Mouse (Mus musculus): ENCODE data around the gene Thsd4.
"Not testable (repeated sequence)": the region's sequence is repeated elsewhere in the genome, so short reads cannot be mapped to it uniquely, and the experiment has no call there.

The Thsd4 gene

DNA sequence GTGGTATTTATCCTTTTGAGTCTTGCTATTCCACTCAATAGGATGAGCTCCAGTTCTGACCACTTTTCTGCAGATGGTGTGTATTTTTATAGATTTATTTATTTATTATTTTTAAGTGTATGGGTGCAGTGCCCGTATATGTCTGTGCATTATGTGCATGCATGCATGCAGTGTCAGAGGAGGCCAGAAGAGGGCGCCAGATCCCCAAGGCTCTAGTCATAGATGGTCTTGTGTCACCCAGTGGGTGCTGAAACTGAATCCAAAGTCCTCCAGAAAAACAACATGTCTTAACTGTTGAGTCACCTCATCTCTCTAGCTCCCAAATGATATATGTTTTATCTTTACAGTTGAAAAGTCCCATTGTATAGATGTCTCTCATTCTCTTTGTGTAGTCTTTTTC is 326.3 kb downstream of the Thsd4 start:
- DNase-seq = peak; percentile 37 to 45

DNA sequence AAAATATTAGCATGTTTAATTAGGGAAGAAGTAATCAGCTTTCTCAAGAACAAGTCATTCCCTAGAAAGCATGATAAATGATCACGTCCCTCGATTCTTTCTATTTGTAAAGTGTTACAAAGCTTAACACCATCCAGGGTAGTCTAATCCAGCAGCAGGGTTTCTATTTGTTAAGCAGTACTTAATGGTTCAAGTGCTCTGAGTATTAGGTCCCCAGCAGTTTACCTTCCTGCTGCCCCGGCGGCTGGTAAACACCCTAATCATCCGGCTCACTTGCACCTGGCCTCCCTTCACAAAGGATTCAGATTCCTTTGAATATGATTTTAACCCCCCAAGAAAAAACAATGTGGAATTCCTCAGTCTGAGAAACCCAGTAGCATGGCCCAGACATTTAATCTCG is 326.9 kb downstream of the Thsd4 start:
- DNase-seq = no peak

DNA sequence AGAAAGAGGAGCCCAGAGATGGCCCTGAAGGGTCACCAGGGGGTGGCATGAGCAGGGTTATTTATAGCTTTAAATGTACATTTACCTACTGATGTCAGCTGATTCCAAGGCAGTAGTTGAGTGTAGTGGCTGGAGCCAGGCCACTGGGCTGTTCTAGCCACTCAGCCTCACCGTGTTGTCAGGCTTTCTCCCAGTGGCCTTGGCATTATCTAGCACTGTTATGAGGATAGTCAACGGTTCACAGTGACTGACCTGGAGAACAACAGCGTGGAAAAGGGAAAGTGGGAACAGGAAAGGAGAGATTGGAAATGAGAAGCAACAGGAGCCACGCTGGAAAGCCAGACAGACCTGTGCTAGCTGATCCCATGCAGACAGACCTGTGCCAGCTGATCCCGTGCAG is 329.5 kb downstream of the Thsd4 start:
- no peak for DNase-seq

DNA sequence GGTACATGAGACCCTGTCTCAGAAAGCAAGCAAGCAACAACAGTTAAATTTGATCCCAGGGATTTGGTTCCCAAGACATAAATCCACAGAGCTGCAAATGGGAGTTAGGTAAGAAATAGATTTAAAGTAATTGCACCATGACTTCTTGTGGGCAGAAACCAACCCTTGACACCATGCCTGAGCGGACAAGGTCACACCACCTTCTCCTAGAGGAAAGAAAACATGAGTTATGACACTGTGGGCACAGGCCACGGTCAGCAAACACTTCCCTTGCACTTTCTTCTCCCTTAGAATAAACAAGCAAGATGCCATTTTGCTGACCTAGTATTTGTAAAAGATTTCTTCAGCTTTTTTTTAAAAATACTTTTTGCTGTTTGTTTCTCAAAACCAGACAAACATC is 334.4 kb downstream of the Thsd4 start:
- no peak for DNase-seq

DNA sequence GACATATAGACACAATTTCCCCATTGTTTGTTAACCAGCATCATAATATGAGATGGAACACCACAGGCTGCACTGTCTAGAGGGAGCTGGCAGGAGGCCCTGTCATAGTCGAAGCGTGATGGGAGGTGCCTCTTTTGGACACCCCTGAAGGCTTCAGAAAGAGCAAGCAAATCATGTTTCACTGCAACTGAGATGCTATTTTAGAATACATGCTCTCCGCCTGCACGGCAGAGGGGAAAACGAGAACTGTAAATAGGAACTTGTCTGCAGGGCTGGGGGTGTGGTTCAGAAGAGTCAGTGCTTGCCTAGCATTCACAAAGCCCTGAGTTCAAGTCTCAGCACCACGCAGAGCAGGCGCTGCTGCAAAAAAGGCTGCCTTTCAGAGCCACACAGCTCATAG is 334.9 kb downstream of the Thsd4 start:
- peak; percentile 3 to 14 for DNase-seq

DNA sequence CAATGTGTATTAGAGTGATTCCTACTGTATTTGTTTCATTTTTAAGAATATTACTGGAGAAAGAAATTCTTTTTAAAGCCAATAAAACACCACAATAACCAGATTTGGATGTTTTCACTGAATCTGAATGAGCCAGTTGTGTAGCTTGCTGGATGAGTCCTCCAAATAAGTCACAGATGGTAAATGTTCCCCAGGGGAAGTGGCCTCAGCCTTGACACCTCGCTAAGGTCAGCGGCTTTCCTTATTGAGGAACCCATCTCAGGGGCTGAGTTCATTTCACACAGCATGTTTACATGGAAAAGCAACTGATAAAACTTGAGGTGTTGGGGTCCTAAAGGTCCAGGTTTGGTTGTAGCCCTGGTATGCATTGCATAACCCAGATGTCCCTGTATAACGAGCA is 337.8 kb downstream of the Thsd4 start:
- DNase-seq = no peak

DNA sequence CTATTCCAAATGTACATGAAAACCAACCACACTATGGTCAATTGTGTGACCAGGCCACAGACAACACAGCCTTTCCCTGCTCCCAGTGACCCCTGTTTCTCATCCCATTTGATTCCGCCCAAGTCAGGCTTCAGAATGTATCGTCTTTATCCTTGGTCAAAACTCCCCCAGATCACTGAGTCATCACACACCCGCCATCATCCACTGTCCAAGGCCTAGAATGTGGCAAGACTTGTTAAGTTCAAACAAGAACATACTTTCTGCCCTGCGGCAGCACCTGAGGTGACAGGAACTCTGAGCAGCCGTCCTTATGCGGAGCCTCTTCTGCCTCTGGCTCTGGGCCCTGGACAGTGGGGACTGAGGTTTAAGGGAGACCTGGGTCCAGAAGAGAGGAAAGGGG is 339.5 kb downstream of the Thsd4 start:
- DNase-seq = no peak

DNA sequence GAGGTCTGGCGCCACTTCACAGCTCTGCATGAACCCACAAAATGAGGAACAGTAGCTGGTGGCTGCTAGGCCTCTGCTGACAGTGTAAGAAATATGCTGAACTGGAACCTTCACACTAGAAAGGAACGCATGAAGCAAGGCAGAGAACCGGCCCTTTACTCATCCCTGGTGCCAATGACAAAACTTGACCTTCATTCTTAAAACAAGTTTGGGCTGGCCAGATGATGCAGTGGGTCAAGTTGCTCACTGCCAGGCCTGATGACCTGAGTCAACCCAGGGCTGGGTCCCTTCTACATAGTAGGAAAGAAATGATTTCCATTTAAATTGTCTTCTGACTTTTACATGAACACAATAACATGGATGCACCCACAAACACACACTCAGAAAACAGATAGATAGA is 340.9 kb downstream of the Thsd4 start:
- DNase-seq = no peak

DNA sequence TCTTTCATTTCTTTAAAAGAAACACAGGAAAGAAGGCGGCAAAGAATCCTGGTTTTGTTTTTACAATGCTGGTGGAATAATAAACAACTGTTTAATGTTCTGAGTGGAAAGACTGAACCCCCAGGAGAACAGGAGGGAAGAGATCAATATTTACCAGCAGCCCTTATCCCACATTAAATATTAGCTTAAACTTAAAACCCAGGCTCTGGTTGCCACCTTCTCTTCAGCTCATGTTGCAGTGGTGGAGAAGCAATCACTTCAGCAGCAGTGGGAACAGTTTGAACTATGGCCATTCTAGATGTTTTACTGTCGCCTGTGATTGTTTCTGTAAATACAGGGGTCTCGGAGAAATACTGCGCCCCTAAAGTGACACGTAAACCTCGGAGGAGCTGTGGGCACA is 341.7 kb downstream of the Thsd4 start:
- DNase-seq = no peak

DNA sequence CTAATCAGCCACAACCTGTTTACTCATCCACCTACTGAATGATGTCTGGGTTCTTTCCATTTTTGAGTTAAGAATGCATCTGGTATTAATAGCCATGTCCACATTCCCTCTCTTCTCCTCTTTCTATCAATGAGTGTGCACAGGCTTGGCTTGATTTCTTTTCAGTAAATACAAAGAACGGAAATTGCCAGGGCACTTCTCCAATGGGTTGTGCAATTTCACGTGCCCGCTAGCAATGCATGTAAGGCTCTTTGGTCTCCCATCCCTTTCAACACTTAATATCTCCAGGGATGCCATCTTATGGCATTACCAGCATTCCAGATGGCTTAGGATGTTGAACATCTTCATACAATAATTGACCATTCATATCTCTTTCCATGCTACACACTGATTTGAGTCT is 345.5 kb downstream of the Thsd4 start:
- DNase-seq = no peak

DNA sequence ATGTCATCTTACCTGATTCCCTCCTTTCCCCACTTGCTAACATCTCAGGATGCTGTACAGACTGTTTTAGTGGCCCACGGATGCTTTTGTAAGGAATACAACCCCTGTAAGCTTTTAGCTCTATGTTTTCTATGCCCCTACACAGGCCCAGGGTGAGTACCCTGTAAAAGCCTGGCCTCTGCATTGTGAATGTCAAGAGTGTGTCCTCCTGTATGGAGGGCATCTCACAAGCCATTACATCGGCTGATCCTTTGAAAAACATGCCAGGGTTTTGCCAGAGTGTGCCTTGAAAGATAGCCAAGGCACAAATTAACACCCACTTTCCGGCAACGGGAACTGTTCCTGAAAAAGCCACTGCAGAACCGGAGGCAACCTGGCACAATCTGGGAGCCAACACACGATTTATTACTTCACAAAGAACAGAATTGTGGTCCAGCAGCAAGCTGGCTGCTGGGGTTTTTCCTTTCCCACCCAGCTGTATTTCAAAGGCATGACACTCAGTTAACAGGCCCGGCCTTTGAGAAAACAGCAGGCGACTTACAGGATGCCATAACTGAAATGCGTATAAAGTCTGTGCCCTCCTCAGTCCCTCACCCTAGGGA is 349.3 kb downstream of the Thsd4 start:
- not testable (repeated sequence) for DNase-seq

DNA sequence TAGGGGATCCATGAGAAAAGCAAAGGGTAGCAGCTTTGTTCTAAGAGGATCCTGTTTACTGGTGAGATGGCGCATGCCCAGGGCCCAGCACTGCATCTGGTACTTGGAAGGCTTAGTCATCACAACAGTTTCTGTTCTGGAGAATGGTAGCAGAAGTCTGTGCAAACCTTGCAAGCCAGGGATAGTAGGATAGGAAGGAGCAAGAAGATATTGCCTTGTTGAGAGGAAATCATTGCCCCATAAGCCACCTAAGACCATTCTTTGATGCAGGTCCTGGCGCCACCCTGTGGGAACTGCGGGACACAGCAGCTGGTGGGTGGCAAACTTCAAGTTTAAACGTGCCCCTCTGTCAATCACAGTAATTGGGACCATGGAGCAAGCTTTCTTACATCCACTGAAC is 354.9 kb downstream of the Thsd4 start:
- DNase-seq = no peak

DNA sequence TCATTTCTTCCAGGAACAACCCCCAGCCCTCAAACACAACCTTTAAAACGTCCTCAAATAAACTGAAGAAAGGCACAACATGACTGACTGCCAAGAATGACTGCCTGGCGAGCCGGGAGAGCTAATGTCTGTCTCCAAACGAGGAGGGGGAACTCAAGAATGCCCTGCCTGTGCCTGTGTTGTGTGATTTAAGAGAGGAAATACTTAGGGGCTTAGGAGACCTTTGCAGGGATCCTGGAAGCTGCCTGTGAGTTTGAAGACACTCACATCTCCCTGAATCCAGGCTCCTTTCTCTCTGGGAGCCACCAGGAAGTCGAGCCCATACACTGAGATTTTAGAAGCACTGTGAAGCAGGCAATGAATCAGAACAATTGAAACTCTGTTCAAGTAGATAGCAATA is 361.0 kb downstream of the Thsd4 start:
- DNase-seq = no peak

DNA sequence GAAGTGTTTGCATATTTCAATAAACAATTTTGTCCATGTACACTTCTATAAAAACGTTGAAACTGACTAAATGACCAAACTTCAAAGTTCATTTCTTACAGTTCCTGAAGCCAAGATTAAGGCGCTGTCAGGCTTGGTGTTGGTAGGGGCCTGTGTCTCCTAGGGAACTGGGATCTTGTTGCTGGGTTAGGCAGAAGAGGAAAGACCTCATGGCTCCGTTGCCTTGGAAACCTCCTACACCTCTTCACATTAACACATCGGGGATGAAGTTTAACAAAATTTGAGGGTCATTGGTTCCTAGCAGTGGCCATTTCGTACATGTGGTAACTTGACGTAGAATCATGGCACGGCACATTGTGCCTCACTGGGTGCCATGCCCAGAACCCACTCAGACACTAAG is 361.7 kb downstream of the Thsd4 start:
- no peak for DNase-seq

DNA sequence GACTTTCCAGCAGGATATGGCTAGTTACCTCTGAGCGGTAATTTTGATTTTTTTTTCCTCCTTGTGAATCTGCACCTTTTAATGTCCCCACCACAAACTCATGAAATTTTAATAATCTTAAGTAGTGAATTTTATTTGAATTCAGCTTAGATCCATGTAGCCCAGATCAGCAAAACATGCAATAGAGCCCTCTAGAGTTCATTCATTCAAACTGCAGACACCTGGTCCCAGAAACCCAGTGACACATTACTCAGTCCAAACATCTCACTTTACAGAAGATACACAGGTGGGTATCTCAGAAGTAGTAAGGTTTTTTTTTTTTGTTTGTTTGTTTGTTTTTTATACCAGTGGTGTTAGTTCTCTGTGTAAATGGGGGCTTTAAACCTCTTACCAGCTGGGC is 368.9 kb downstream of the Thsd4 start:
- DNase-seq = no peak

DNA sequence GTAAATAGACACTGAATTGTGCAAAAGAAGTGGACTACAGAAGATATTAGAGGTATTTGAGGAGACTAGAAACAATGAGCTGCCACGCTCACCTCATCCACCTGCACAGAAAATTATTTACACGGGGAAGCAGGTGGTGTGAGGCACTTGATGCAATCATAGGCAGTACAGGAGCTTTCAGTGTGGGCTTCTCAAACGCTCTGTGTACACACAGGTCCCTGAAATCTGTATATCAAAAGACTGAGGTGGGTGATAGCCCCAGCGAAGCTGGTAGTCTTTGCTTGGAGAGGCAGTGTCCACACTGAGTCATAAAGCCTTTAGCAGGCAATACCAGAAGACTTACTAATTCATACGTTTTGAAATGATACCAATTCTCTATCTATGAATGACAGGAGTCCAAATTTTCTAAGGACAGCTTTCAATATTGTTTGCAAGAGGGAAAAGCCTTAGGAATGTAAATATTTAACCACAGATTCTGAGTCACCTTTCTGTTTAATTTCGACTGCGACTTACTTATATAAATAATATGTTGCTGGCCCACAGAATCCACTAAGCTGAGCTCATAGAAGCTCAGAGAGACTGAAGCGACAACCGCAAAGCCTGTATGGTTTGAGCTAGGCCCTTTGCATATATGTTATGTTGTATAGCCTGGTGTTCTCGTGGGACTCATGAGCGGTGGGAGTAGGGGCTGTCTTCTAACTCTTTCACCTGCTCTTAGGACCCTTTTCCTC is 369.8 kb downstream of the Thsd4 start:
- no peak for DNase-seq

DNA sequence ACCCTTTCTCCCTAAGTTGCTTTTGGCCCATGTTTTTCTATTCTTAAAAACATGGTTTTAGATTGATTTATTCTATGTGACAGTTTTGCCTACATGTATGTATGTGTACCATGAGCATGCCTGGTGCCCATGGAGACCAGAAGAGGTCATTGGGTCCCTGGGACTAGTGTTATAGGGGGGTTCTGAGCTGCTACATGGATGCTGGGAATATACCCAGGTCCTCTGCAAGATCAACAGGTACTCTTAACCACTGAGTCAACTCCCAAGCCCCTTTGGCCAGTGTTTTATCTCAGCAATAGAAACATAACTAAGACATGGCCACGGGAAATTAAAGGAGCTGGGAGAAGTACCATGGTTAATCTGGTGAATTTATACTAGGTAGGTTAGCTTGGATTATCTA is 371.3 kb downstream of the Thsd4 start:
- DNase-seq = no peak

DNA sequence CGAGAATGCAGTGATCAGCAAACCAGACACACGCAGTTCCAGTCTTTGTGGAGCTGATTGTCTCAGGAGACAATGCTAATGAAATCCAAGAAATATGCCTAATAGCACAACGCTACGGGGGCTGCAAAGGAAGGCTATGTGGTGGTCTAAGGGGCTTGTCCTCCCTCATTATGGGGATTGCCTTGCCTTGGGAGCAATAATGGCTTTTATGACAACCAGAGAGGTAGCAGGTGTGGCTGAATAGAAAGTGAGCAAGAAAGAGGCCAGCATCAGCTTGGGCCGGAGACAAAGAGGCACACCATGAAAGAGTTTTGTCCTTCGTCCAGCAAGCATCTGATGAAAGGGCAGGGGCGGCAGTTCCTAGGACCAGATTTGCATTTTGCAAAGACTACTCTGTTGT is 372.9 kb downstream of the Thsd4 start:
- DNase-seq = no peak

DNA sequence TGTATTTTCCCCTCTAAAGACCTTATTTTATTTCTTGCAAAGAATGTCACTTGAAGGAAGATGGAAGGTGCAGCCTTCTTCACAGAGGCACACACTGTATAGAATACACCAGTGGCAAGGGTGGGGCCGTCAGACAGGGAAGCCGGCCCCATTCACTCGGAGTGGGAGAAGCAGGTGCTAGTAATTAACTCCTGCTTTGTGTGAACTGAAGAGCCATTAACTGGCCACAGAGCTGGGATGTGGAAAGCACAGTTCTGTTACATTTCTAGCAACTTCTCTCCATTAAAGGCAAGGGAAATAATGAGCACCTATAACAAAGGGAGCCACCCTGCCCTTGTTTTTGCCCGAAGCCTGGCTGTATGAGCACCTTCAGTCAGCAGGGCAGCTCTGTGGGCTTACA is 374.4 kb downstream of the Thsd4 start:
- no peak for DNase-seq

DNA sequence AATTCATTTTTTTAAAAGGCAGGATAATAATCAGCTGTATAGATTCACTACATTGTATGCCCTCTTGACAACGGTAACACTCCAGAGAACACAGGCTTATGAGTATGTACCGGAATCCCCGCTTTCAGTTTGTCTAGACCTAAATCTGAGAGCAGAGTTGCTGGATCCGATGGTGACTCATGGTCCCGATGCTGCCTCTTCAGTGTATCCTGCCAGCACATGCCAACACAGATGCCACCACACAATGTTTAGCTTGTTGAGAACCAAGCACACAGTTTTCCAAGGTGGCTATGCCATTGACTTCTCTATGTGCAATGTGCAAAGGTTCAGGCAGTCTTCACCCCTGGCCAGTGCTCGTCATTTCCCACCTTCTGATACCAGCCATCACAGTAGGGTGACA is 378.0 kb downstream of the Thsd4 start:
- DNase-seq = no peak

DNA sequence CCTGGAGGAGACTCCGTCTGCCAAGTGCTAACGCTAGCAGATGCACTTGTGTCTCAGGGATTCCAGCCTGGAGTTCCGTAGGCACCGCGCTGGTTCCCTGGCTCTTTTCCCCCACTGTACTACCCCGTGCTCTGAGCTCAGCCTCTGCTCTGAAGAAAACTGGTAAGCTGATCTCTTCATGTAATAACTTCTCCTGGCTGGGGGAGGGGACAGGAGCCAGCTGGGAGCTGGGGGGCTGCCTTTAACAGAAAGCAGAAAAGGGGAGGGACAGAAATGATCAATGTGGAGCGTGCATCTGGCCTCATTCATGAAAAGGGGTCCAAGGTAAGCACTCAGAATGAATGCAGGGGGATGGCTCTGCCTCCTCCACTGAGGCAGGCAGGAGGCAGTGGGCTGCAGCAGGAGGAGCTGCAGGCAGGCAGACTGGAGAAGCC is 380.7 kb downstream of the Thsd4 start:
- DNase-seq = no peak

DNA sequence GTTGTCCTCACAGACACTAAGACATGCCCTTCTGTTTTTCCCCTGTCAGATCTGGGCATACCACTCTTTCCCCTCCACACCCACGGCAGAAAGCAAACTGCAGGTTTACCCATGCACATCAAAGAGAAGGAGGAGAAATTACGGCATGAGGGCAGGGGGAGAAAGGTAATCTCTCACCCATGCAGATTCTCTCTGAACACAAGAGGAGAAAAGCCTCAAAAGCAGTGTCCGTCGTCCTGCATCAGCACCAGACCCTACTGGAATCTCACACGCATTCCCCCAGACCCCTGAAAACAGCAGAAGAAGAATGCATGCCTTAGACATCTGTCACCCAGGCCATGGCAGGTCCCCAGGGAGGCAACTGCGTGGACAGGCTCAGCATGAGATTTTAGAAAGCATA is 381.4 kb downstream of the Thsd4 start:
- DNase-seq = no peak

DNA sequence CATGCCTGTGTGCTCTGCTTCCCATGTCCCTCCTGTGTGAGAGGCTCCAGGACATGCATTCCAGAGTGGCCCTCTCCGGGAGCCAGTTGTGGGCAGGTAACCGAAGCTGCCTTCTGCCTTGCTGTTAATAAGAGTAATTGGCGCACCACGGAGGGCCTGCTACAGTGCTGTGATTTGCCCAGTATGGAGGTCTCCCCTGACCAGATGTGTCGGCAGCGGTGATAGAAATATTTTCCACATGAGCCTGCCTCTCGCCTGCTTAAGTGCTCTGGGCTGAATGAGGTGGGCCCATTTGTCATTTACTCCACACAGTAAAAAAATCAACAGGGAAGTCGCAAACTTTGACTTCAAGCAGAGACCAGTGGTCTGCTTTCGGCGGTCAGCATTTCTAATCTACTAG is 382.4 kb downstream of the Thsd4 start:
- DNase-seq = no peak

DNA sequence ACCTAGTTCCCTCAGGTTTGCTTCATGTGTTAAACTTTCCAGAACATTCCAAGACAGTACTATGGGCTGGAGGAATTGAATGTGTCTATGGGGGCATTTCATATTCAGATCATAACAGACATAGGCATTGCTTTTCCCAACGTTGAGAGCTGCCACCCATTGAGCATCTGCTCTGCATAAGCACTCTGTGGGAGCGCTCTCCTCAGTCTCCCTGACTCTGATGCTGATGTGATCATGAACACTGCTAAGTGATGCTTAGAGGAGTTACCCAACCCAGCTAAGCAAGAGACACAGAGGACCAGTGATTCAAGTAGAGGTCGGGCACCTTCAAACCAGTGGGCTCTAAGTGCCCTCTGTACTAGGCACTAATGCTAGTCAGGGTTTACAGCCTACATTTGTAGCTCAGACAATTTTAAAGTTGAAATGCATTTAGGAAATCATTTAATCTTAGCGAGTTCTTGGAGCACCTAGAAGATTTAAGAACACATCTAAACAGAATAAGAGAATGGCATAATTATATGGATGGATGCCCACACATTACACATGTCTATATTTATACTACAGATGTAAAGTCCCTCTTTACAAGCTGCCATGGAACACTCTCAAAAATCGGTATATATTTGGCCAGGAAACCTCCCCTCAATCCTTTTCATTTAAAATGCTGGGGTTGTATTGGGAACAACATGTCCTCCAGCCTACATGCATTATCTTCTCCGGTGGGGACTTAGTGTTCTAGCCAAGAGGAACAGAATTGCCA is 392.4 kb downstream of the Thsd4 start:
- no peak for DNase-seq
